Mouse (Mus musculus) spleen, adult 2 months (tissue): Measurements from ENCODE around the gene Tns1.

Experiments used
- CTCF ChIP-seq: fragments of 200-500 bp; IDR thresholded peaks from 2 replicates; pipeline ENCODE4 v1.5.1; 2011; ENCODE audit warnings: mild to moderate bottlenecking, inconsistent platforms; ENCODE audit not compliant: insufficient read depth, insufficient read length, insufficient replicate concordance; ENCODE audit errors: extremely low read depth
- POLR2A ChIP-seq: fragments of 200-500 bp; IDR thresholded peaks from 2 replicates; pipeline ENCODE4 v1.6.1; 2011; ENCODE audit warnings: low read depth, low read length, inconsistent platforms

DNA sequence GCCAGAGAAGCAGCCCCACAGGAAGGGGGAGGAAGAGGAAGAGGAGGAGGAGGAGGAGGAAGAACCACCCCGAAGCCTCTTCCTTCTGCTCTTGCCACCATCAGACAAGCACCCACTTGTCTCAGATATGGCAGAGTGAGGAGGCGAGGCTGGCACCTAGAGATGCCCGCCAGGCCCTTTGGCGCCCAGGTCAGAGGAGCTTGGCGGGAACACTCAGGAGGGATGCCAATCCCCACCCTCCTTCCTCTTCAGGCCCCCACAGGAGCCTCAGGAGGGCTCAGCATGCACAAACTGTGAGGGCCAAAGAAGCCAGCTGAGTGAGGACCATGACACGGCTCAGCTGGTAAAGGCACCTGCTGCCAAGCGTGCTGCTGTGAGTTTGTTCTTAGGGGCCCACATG is 3.1 kb downstream of the Tns1 start:
- TF ChIP-seq CTCF, result no peak
- no peak for TF ChIP-seq POLR2A
